Mouse (Mus musculus) midbrain, embryonic 13.5 days (tissue): ENCODE data around the gene Tas2r124. TPM values are rescaled to one million over a fixed set of nuclear protein-coding genes. Genes with fewer than 3 reads are reported as not detected.

ENCODE experiments used
- ATAC-seq: fragments of 200-750 bp; cut with Nextera tagmentation; 2 replicates; pipeline ENCODE4 v1.8.0; 2017; ENCODE audit warnings: mild to moderate bottlenecking, moderate TSS enrichment, moderate library complexity
- H3K27ac ChIP-seq: fragments of 300-500 bp; sonication (generic); 2 replicates; pipeline ENCODE4 v1.5.1; 2015; ENCODE audit warnings: inconsistent platforms, mild to moderate bottlenecking, moderate library complexity
- H3K27me3 ChIP-seq: fragments of 300-500 bp; sonication (generic); 2 replicates; pipeline ENCODE4 v1.6.1; 2015; ENCODE audit warnings: mild to moderate bottlenecking, inconsistent platforms
- H3K36me3 ChIP-seq: fragments of 300-500 bp; sonication (generic); 2 replicates; pipeline ENCODE4 v1.6.1; 2015; ENCODE audit warnings: mild to moderate bottlenecking, inconsistent platforms
- H3K4me1 ChIP-seq: fragments of 300-500 bp; sonication (generic); replicated peaks from 2 replicates; pipeline ENCODE4 v1.6.1; 2015; ENCODE audit warnings: inconsistent platforms
- H3K4me2 ChIP-seq: fragments of 300-500 bp; sonication (generic); replicated peaks from 2 replicates; pipeline ENCODE4 v1.6.1; 2015; ENCODE audit warnings: moderate library complexity, mild to moderate bottlenecking, inconsistent platforms
- H3K4me3 ChIP-seq: fragments of 300-500 bp; sonication (generic); replicated peaks from 2 replicates; pipeline ENCODE4 v1.5.1; 2015; ENCODE audit warnings: mild to moderate bottlenecking, inconsistent platforms
- H3K9ac ChIP-seq: fragments of 300-500 bp; sonication (generic); replicated peaks from 2 replicates; pipeline ENCODE4 v1.6.1; 2015; ENCODE audit warnings: mild to moderate bottlenecking, inconsistent platforms
- H3K9me3 ChIP-seq: fragments of 300-500 bp; sonication (generic); 2 replicates; pipeline ENCODE4 v1.6.1; 2016; ENCODE audit warnings: mild to moderate bottlenecking, inconsistent platforms
- WGBS: fragments of 180-500 bp; shearing (Covaris S2); methylation state at CpG from one replicate; pipeline ENCODE4 v1.1.7; 2015; 5-methylcytosine and 5-hydroxymethylcytosine counted together
- polyA plus RNA-seq: library from polyadenylated mRNA; unstranded; fragments of >200 nt; fragmentation: Nextera tagmentation; extraction: Ambion mirVana; gene quantifications from 2 replicates; pipeline ENCODE4 v1.2.1, GENCODE M21; 2015

The Tas2r124 gene
- polyA plus RNA-seq: not detected in 2 replicates

DNA sequence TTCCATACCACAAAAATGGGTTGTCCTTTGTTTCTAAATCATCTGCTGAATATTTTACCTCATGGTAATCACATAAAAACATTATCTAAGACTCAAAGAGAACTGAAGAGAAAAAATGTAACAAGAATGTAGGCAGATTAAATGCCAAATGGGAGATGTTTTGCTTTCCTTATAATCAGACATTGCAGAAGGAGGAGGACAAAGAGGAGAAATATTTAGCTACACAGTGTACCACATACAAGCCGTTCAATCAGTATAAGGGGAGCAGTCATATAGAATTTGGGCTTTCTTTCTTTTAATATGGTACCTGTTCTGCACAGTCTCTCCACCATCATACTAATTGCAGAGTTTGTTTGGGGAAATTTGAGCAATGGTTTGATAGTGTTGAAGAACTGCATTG lies at the start of gene Tas2r124:
TSS of gene Tas2r124 (plus strand) at position 301 of the 400 bp plus-strand sequence.
- Histone ChIP-seq H3K9ac (no peak within 1 kb of the TSS), H3K27ac (no peak within 1 kb of the TSS), H3K4me1 (no peaks in the 10 kb centered on the region), H3K4me2 (no peak within 1 kb of the TSS), H3K27me3 (no peaks in the 10 kb centered on the region), H3K36me3 (no peaks in the 10 kb centered on the region), H3K4me3 (no peak within 1 kb of the TSS), H3K9me3 (no peaks in the 10 kb centered on the region)
- WGBS: 84% methylated on average over 1 of the region's 1 CpGs
- ATAC-seq: no peak

GRCm38 (mm10) chr6:132711828-132712227 lies 42.7 kb upstream of the Tas2r124 start, which contains the start of gene Tas2r122:
Gene Tas2r122, minus strand, starts transcription at chr6:132711928.
- 90% methylated on average over 3 of the region's 3 CpGs for WGBS
- Histone ChIP-seq H3K27ac (no peak within 1 kb of the TSS), H3K4me3 (no peak within 1 kb of the TSS), H3K9ac (no peak within 1 kb of the TSS), H3K4me1 (no peaks in the 10 kb centered on the region), H3K9me3 (peaks cover 4% of the 10 kb centered on the region; the same call in 1 of the 2 replicates), H3K36me3 (no peaks in the 10 kb centered on the region), H3K4me2 (no peak within 1 kb of the TSS), H3K27me3 (no peaks in the 10 kb centered on the region)
- no peak for ATAC-seq

DNA sequence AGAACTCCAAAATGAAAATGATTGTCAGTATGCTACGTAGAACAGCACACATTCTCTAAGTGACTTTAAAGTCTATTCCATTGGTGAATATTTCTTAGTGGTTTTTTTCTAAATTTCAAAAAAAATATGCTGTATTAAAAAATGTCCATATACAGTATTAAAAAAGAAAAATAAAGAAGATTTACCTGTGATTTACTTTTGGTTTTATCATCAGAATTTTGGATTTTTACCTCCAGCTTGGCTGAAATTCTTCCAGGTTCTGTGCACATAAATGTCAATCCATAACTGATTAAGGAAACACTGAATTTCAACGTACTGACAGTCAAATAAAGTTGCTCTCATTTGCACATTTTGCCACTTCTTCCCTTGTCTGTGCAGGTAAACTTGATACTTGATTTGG lies 16.6 kb upstream of the Tas2r124 start, which contains the start of gene Tas2r115:
TSS of gene Tas2r115 (minus strand) at position 101 of the 400 bp plus-strand sequence.
- H3K9ac ChIP-seq: no peak within 1 kb of the TSS
- WGBS: 76% methylated on average over 2 of the region's 2 CpGs
- no peak within 1 kb of the TSS for H3K4me2 ChIP-seq
- no peaks in the 10 kb centered on the region for H3K4me1 ChIP-seq
- H3K9me3 ChIP-seq: no peaks in the 10 kb centered on the region
- ATAC-seq: no peak
- no peak within 1 kb of the TSS for H3K27ac ChIP-seq
- H3K4me3 ChIP-seq: no peak within 1 kb of the TSS
- H3K27me3 ChIP-seq: no peaks in the 10 kb centered on the region
- no peaks in the 10 kb centered on the region for H3K36me3 ChIP-seq

DNA sequence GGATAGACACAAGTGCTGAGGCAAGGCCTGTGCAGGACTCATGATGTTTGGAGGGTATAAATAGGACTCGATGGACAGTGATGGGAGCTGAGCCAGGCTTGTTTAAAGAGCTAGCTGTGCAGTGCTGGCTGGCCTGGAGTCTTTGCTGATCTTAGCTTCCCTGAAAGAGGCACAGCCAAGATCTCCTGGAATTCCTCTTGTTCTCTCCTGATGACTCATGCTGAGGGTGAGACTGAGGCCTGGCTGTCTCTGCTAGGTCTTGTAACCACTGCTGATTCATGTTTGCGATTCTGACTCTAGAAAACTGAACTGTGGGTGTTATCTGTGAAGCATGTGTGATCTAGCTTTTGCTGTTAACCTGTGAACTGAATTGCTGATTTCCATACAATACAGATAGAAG lies 4.3 kb upstream of the Tas2r124 start:
- H3K9me3 ChIP-seq: no peaks in the 10 kb centered on the region
- no peak overlapping the region for H3K9ac ChIP-seq
- no peaks in the 10 kb centered on the region for H3K36me3 ChIP-seq
- no peaks in the 10 kb centered on the region for H3K4me1 ChIP-seq
- H3K27ac ChIP-seq: no peak overlapping the region
- H3K27me3 ChIP-seq: no peaks in the 10 kb centered on the region
- H3K4me2 ChIP-seq: no peak overlapping the region
- 82% methylated on average over 2 of the region's 2 CpGs for WGBS
- ATAC-seq: no peak
- H3K4me3 ChIP-seq: no peak overlapping the region

GRCm38 (mm10) chr6:132761831-132762230 lies 7.3 kb downstream of the Tas2r124 start, which contains the start of gene Tas2r102:
Gene Tas2r102, plus strand, starts transcription at chr6:132762131.
- no peaks in the 10 kb centered on the region for H3K36me3 ChIP-seq
- no peaks in the 10 kb centered on the region for H3K27me3 ChIP-seq
- 99% methylated on average over 2 of the region's 2 CpGs for WGBS
- H3K9me3 ChIP-seq: no peaks in the 10 kb centered on the region
- H3K4me2 ChIP-seq: no peak within 1 kb of the TSS
- H3K4me3 ChIP-seq: no peak within 1 kb of the TSS
- H3K9ac ChIP-seq: no peak within 1 kb of the TSS
- H3K27ac ChIP-seq: no peak within 1 kb of the TSS
- no peaks in the 10 kb centered on the region for H3K4me1 ChIP-seq
- no peak for ATAC-seq

GRCm38 (mm10) chr6:132778062-132778461 lies 23.5 kb downstream of the Tas2r124 start, which contains the start of gene Tas2r136:
Gene Tas2r136, minus strand, starts transcription at chr6:132778162.
- ATAC-seq: no peak
- no peak within 1 kb of the TSS for H3K4me3 ChIP-seq
- no peak within 1 kb of the TSS for H3K27ac ChIP-seq
- no peaks in the 10 kb centered on the region for H3K36me3 ChIP-seq
- no peak within 1 kb of the TSS for H3K4me2 ChIP-seq
- H3K9me3 ChIP-seq: no peaks in the 10 kb centered on the region
- H3K27me3 ChIP-seq: no peaks in the 10 kb centered on the region
- no peak within 1 kb of the TSS for H3K9ac ChIP-seq
- H3K4me1 ChIP-seq: no peaks in the 10 kb centered on the region

DNA sequence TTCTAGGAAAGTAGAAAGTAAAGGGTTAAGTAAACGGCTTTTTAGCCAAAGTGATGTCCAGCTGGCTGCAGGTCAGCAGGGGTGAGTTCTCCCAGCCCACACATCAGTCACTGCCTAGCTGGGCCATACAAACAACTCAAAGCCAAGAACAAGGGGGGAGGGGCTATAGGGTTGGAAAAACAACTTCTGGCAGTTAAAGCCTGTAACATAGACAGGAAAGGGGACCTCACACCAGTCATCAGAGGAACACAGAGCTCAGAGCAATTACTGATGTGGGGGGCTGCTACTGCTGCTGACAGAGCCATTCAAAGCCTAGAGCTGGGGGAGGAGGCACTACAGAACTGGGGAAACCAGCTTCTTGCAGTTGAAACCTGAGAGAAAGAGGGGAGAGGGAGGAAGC lies 40.9 kb downstream of the Tas2r124 start:
- Histone ChIP-seq H3K27me3 (no peaks in the 10 kb centered on the region), H3K27ac (no peak overlapping the region), H3K4me1 (no peaks in the 10 kb centered on the region), H3K4me2 (no peak overlapping the region), H3K36me3 (no peaks in the 10 kb centered on the region), H3K9me3 (peaks cover 20% of the 10 kb centered on the region; the same call in 1 of the 2 replicates), H3K4me3 (no peak overlapping the region), H3K9ac (no peak overlapping the region)
- no peak for ATAC-seq
- 40% methylated on average over 1 of the region's 1 CpGs for WGBS

- Histone ChIP-seq H3K4me3 (no peak within 1 kb of the TSS), H3K36me3 (no peaks in the 10 kb centered on the region), H3K9ac (no peak within 1 kb of the TSS), H3K27me3 (no peaks in the 10 kb centered on the region), H3K4me2 (no peak within 1 kb of the TSS), H3K27ac (no peak within 1 kb of the TSS), H3K9me3 (no peaks in the 10 kb centered on the region), H3K4me1 (no peaks in the 10 kb centered on the region)
- ATAC-seq: no peak
- WGBS: 81% methylated on average over 1 of the region's 1 CpGs
These were observed 48.0 kb downstream of the Tas2r124 start, which contains the start of gene Tas2r117 for GRCm38 (mm10) chr6:132802518-132802917. Gene Tas2r117, plus strand, starts transcription at chr6:132802818.

Other genes starting within 250 kb of the Tas2r124 start
- gene Prh1, start 184.9 kb upstream of the Tas2r124 start, polyA plus RNA-seq: not detected in 2 replicates
- gene Prp2, start 158.8 kb upstream of the Tas2r124 start, polyA plus RNA-seq: not detected in 2 replicates
- gene A630073D07Rik, start 103.2 kb upstream of the Tas2r124 start, polyA plus RNA-seq: not detected in 2 replicates
- gene Tas2r120, start 97.8 kb upstream of the Tas2r124 start, polyA plus RNA-seq: not detected in 2 replicates
- gene Tas2r121, start 53.7 kb upstream of the Tas2r124 start, polyA plus RNA-seq: not detected in 2 replicates
- gene Tas2r122, start 42.8 kb upstream of the Tas2r124 start, polyA plus RNA-seq: not detected in 2 replicates
- gene Tas2r115, start 16.7 kb upstream of the Tas2r124 start, polyA plus RNA-seq: not detected in 2 replicates
- gene Tas2r102, start 7.4 kb downstream of the Tas2r124 start, polyA plus RNA-seq: not detected in 2 replicates
- not detected in 2 replicates for gene Tas2r136, start 23.4 kb downstream of the Tas2r124 start, polyA plus RNA-seq
- gene Tas2r117, start 48.1 kb downstream of the Tas2r124 start, polyA plus RNA-seq: not detected in 2 replicates
- gene Tas2r123, start 92.4 kb downstream of the Tas2r124 start, polyA plus RNA-seq: not detected in 2 replicates
- not detected in 2 replicates for gene Tas2r116, start 100.7 kb downstream of the Tas2r124 start, polyA plus RNA-seq
- gene Tas2r110, start 113.3 kb downstream of the Tas2r124 start, polyA plus RNA-seq: not detected in 2 replicates
- gene Tas2r113, start 138.3 kb downstream of the Tas2r124 start, polyA plus RNA-seq: not detected in 2 replicates
- gene Tas2r125, start 154.9 kb downstream of the Tas2r124 start, polyA plus RNA-seq: not detected in 2 replicates
- gene Tas2r129, start 196.4 kb downstream of the Tas2r124 start, polyA plus RNA-seq: not detected in 2 replicates
- gene Tas2r131, start 203.2 kb downstream of the Tas2r124 start, polyA plus RNA-seq: not detected in 2 replicates
- not detected in 2 replicates for gene Tas2r109, start 226.2 kb downstream of the Tas2r124 start, polyA plus RNA-seq